Mouse (Mus musculus): ENCODE measurements around the gene Misp. TPM values are rescaled to one million over a fixed set of nuclear protein-coding genes. Genes with fewer than 3 reads are reported as not detected.
A peak's percentile ranks its signal among the peaks of the same experiment; 100 is the strongest.

The Misp gene
- polyA plus RNA-seq, 1 experiment from 2014 or later = 9.0 TPM

GRCm38 (mm10) chr10:79865189-79865601, 44.4 kb downstream of the Misp start:
- H3K4me3 ChIP-seq (ENCODE audit: low read length) = no peak overlapping the region

DNA sequence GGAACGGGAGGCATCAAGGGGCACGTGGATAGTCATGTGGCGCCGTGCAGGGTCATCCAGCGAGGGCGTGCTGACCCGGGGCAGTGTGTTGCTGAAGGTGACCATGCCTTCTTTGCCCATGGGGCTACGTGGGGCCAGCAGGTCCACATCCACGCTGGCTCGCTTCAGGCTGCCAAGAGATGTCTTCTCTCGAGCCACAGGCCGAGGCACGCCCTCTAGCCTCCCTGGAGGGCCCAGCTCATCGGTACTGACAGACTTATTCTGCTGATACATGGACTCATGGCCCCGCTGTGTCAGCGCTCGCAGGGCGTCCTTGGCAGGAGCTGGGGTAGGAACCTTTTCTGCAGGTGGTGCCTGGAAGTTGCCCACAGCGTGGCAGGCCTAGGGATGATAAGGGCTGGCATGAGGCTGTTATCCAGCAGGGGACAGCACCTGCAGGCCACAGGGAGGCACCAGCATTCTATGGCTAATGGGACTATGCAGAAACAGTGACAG, 45.1 kb downstream of the Misp start:
- no peaks in the 10 kb centered on the region for H3K9me3 ChIP-seq (ENCODE audit: control insufficient read depth, low read length)
- H3K4me2 ChIP-seq (replicated peaks; ENCODE audit: low read depth, low read length) = no peak overlapping the region
- H3K36me3 ChIP-seq (ENCODE audit: control insufficient read depth, insufficient read depth, low read length) = peaks cover 68% of the 10 kb centered on the region
- H3K4me1 ChIP-seq (ENCODE audit: control insufficient read depth, insufficient read depth, low read length) = peaks cover 8% of the 10 kb centered on the region; the same call in 1 of the 2 replicates
- H3K27me3 ChIP-seq (ENCODE audit: control insufficient read depth, insufficient read depth, low read length) = no peaks in the 10 kb centered on the region
- WGBS = 72% methylated on average over 19 of the region's 19 CpGs
- no peak overlapping the region for H3K4me3 ChIP-seq (ENCODE audit: low read length)
- no peak overlapping the region for H3K9ac ChIP-seq (ENCODE audit: low read depth, low read length)
- H3K27ac ChIP-seq (ENCODE audit: low read depth, low read length) = no peak overlapping the region
- ATAC-seq (ENCODE audit: low FRiP score, low TSS enrichment) = 0 out of 2 replicates have a peak, but pooled peaks have one; percentile 4

More at GRCm38 (mm10) chr10:79865189-79865601, 44.4 kb downstream of the Misp start:
- Histone ChIP-seq H3K9me3 (ENCODE audit: control insufficient read depth, low read length) (no peaks in the 10 kb centered on the region), H3K27ac (ENCODE audit: low read depth, low read length) (no peak overlapping the region), H3K9ac (ENCODE audit: low read depth, low read length) (no peak overlapping the region), H3K27me3 (ENCODE audit: control insufficient read depth, insufficient read depth, low read length) (no peaks in the 10 kb centered on the region), H3K4me2 (replicated peaks; ENCODE audit: low read depth, low read length) (no peak overlapping the region), H3K36me3 (ENCODE audit: control insufficient read depth, insufficient read depth, low read length) (peaks cover 70% of the 10 kb centered on the region), H3K4me1 (ENCODE audit: control insufficient read depth, insufficient read depth, low read length) (peaks cover 11% of the 10 kb centered on the region; the same call in 1 of the 2 replicates)
- ATAC-seq (ENCODE audit: low FRiP score, low TSS enrichment) = peak; percentile 29
- 67% methylated on average over 12 of the region's 12 CpGs for WGBS

GRCm38 (mm10) chr10:79866601-79867000, 45.8 kb downstream of the Misp start:
- Histone ChIP-seq H3K27me3 (ENCODE audit: control insufficient read depth, insufficient read depth, low read length) (no peaks in the 10 kb centered on the region), H3K9ac (ENCODE audit: low read depth, low read length) (no peak overlapping the region), H3K4me3 (ENCODE audit: low read length) (no peak overlapping the region), H3K27ac (ENCODE audit: low read depth, low read length) (no peak overlapping the region), H3K4me1 (ENCODE audit: control insufficient read depth, insufficient read depth, low read length) (peaks cover under 1% of the 10 kb centered on the region; the same call in 1 of the 2 replicates), H3K9me3 (ENCODE audit: control insufficient read depth, low read length) (no peaks in the 10 kb centered on the region), H3K4me2 (replicated peaks; ENCODE audit: low read depth, low read length) (no peak overlapping the region), H3K36me3 (ENCODE audit: control insufficient read depth, insufficient read depth, low read length) (peaks cover 67% of the 10 kb centered on the region)
- 68% methylated on average over 11 of the region's 11 CpGs for whole genome bisulfite sequencing
- ATAC-seq (ENCODE audit: low FRiP score, low TSS enrichment) = no peak

DNA sequence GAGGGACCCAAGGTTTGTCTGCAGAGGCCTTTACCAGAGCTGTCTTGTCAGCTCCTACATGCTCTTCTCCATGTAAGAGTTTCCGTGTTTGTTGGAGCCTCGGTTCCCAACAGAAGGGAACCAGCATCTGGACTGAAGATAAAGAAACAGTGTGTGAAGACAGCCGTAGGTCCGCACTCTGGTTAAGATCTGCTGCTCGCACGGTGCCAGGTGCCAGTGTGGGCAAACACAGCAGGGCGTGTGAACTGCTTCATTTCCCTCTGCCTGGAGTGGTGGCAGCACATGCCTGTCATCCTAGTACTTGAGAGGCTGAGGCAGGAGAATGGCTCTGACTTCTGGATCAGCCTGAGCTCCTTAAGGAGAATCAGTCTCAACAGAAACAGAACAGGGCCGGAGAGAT, 51.1 kb downstream of the Misp start:
- Histone ChIP-seq H3K9me3 (ENCODE audit: control insufficient read depth, low read length) (no peaks in the 10 kb centered on the region), H3K27me3 (ENCODE audit: control insufficient read depth, insufficient read depth, low read length) (no peaks in the 10 kb centered on the region), H3K4me2 (replicated peaks; ENCODE audit: low read depth, low read length) (no peak overlapping the region), H3K4me3 (ENCODE audit: low read length) (no peak overlapping the region), H3K27ac (ENCODE audit: low read depth, low read length) (no peak overlapping the region), H3K9ac (ENCODE audit: low read depth, low read length) (no peak overlapping the region), H3K4me1 (ENCODE audit: control insufficient read depth, insufficient read depth, low read length) (peaks cover 10% of the 10 kb centered on the region), H3K36me3 (ENCODE audit: control insufficient read depth, insufficient read depth, low read length) (peaks cover 26% of the 10 kb centered on the region)
- WGBS = 94% methylated on average over 8 of the region's 8 CpGs
- no peak for ATAC-seq (ENCODE audit: low FRiP score, low TSS enrichment)

DNA sequence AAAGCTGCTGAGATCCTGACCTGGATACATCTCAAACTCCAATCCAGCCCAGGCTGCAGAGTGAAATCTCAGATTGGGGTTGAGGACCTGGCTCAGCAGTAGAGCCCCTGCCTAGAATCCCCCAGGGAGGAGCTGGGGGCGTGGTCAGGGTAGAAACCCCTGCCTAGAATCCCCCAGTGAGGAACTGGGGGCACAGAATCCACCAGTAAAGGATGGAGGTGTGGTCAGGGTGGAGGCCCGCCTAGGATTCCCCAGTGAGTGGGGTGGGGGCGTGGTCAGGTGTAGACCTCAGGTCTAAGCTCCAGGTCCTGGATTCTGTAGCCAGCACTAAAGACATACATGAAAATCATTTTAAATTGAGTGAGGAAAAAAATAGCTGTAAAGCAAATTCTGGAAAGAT, 52.1 kb downstream of the Misp start:
- no peaks in the 10 kb centered on the region for H3K27me3 ChIP-seq (ENCODE audit: control insufficient read depth, insufficient read depth, low read length)
- H3K27ac ChIP-seq (ENCODE audit: low read depth, low read length) = no peak overlapping the region
- H3K4me2 ChIP-seq (replicated peaks; ENCODE audit: low read depth, low read length) = peak overlapping the region; percentile 79
- peak overlapping the region; percentile 70 for H3K4me3 ChIP-seq (ENCODE audit: low read length)
- H3K36me3 ChIP-seq (ENCODE audit: control insufficient read depth, insufficient read depth, low read length) = peaks cover 18% of the 10 kb centered on the region; the same call in 1 of the 2 replicates
- H3K4me1 ChIP-seq (ENCODE audit: control insufficient read depth, insufficient read depth, low read length) = peaks cover 15% of the 10 kb centered on the region
- 55% methylated on average over 3 of the region's 3 CpGs for WGBS
- ATAC-seq (ENCODE audit: low FRiP score, low TSS enrichment) = no peak
- no peaks in the 10 kb centered on the region for H3K9me3 ChIP-seq (ENCODE audit: control insufficient read depth, low read length)
- H3K9ac ChIP-seq (ENCODE audit: low read depth, low read length) = no peak overlapping the region

GRCm38 (mm10) chr10:79873313-79873712, 52.5 kb downstream of the Misp start:
- 9% methylated on average over 6 of the region's 6 CpGs for WGBS
- peak overlapping the region; percentile 70 for H3K4me3 ChIP-seq (ENCODE audit: low read length)
- peak overlapping the region; percentile 82 for H3K9ac ChIP-seq (ENCODE audit: low read depth, low read length)
- H3K4me2 ChIP-seq (replicated peaks; ENCODE audit: low read depth, low read length) = peak overlapping the region; percentile 79
- no peak for ATAC-seq (ENCODE audit: low FRiP score, low TSS enrichment)
- H3K36me3 ChIP-seq (ENCODE audit: control insufficient read depth, insufficient read depth, low read length) = peaks cover 18% of the 10 kb centered on the region; the same call in 1 of the 2 replicates
- H3K27me3 ChIP-seq (ENCODE audit: control insufficient read depth, insufficient read depth, low read length) = no peaks in the 10 kb centered on the region
- H3K9me3 ChIP-seq (ENCODE audit: control insufficient read depth, low read length) = no peaks in the 10 kb centered on the region
- no peak overlapping the region for H3K27ac ChIP-seq (ENCODE audit: low read depth, low read length)
- peaks cover 15% of the 10 kb centered on the region for H3K4me1 ChIP-seq (ENCODE audit: control insufficient read depth, insufficient read depth, low read length)

DNA sequence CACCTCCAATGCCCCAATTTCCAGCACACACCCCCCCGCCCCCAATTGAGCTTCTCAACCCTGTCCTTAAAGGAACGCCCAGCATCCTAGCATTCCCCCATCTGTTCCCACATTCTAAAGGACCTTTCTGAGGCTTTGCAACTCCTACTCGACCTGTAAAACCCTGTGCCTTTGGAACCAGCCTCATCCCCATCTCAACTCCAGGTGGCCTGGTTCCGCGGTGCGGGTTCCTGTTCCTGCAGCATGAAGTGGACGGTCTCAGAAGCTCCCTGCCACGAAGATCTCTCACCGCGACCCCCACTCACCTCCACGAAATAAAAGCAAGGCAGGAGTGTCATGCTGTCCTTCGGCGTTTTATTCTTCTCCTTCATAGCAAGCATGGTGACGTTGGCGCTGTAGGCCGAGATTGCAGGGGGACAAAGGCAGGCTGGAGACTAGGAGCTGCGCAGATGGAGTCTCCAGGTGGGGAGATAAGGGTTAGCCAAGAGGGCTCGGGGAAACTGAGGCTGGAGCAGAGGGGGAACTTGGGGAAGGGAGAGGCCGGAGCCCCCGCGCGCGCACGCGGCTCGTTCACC, 53.0 kb downstream of the Misp start:
- H3K9me3 ChIP-seq (ENCODE audit: control insufficient read depth, low read length) = no peaks in the 10 kb centered on the region
- ATAC-seq (ENCODE audit: low FRiP score, low TSS enrichment) = peak; percentile 37
- H3K4me2 ChIP-seq (replicated peaks; ENCODE audit: low read depth, low read length) = peak overlapping the region; percentile 79
- peak overlapping the region; percentile 70 for H3K4me3 ChIP-seq (ENCODE audit: low read length)
- H3K27ac ChIP-seq (ENCODE audit: low read depth, low read length) = peak overlapping the region; percentile 66
- peaks cover 15% of the 10 kb centered on the region for H3K4me1 ChIP-seq (ENCODE audit: control insufficient read depth, insufficient read depth, low read length)
- peaks cover 18% of the 10 kb centered on the region; the same call in 1 of the 2 replicates for H3K36me3 ChIP-seq (ENCODE audit: control insufficient read depth, insufficient read depth, low read length)
- H3K9ac ChIP-seq (ENCODE audit: low read depth, low read length) = peak overlapping the region; percentile 82
- 2% methylated on average over 26 of the region's 26 CpGs for WGBS
- H3K27me3 ChIP-seq (ENCODE audit: control insufficient read depth, insufficient read depth, low read length) = no peaks in the 10 kb centered on the region

- peak; percentile 88 for ATAC-seq (ENCODE audit: low FRiP score, low TSS enrichment)
- Histone ChIP-seq H3K4me1 (ENCODE audit: control insufficient read depth, insufficient read depth, low read length) (peaks cover 15% of the 10 kb centered on the region), H3K4me2 (replicated peaks; ENCODE audit: low read depth, low read length) (peak within 1 kb of the TSS; percentile 79), H3K36me3 (ENCODE audit: control insufficient read depth, insufficient read depth, low read length) (peaks cover 18% of the 10 kb centered on the region; the same call in 1 of the 2 replicates), H3K9ac (ENCODE audit: low read depth, low read length) (peak within 1 kb of the TSS; percentile 82), H3K27me3 (ENCODE audit: control insufficient read depth, insufficient read depth, low read length) (no peaks in the 10 kb centered on the region), H3K4me3 (ENCODE audit: low read length) (peak within 1 kb of the TSS; percentile 70), H3K27ac (ENCODE audit: low read depth, low read length) (peak within 1 kb of the TSS; percentile 66), H3K9me3 (ENCODE audit: control insufficient read depth, low read length) (no peaks in the 10 kb centered on the region)
- WGBS = under 1% methylated on average over 42 of the region's 57 CpGs
These were observed 53.6 kb downstream of the Misp start, which contains the start of the genes Prtn3 and Plppr3 for GRCm38 (mm10) chr10:79874290-79874862. TSS of gene Prtn3 (plus strand) at chr10:79874476. TSS of gene Plppr3 (minus strand) at chr10:79874634.

- Histone ChIP-seq H3K4me3 (ENCODE audit: low read length) (no peak overlapping the region), H3K27ac (ENCODE audit: low read depth, low read length) (no peak overlapping the region), H3K9me3 (ENCODE audit: control insufficient read depth, low read length) (no peaks in the 10 kb centered on the region), H3K36me3 (ENCODE audit: control insufficient read depth, insufficient read depth, low read length) (no peaks in the 10 kb centered on the region), H3K4me2 (replicated peaks; ENCODE audit: low read depth, low read length) (no peak overlapping the region), H3K4me1 (ENCODE audit: control insufficient read depth, insufficient read depth, low read length) (peaks cover 29% of the 10 kb centered on the region), H3K27me3 (ENCODE audit: control insufficient read depth, insufficient read depth, low read length) (no peaks in the 10 kb centered on the region), H3K9ac (ENCODE audit: low read depth, low read length) (no peak overlapping the region)
- no peak for ATAC-seq (ENCODE audit: low FRiP score, low TSS enrichment)
- 63% methylated on average over 1 of the region's 1 CpGs for WGBS
These were observed 56.4 kb downstream of the Misp start for GRCm38 (mm10) chr10:79877174-79877573.

Measured in kidney, embryonic 14.5 days (tissue).